Mouse (Mus musculus) heart, adult 2 months (tissue): ENCODE data around the gene Soga3.

Experiments
- CTCF ChIP-seq: fragments of 200-600 bp; IDR thresholded peaks from 2 replicates; pipeline ENCODE4 v1.8.1; 2022; ENCODE audit warnings: antibody characterized with exemption, mild to moderate bottlenecking, moderate library complexity
- EP300 ChIP-seq: fragments of 200-500 bp; IDR thresholded peaks from 2 replicates; pipeline ENCODE4 v1.6.1; 2011; ENCODE audit warnings: low read depth, low read length, control low read depth; ENCODE audit not compliant: insufficient read depth
- POLR2A ChIP-seq: fragments of 200-500 bp; IDR thresholded peaks from 2 replicates; pipeline ENCODE4 v1.6.1; 2011; ENCODE audit warnings: mild to moderate bottlenecking, low read depth, low read length, control low read depth; ENCODE audit not compliant: insufficient read depth

GRCm38 (mm10) chr10:29217451-29217850 lies 73.8 kb downstream of the Soga3 start:
- no peak for TF ChIP-seq CTCF
- TF ChIP-seq POLR2A: no peak
- no peak for TF ChIP-seq EP300
